Mouse (Mus musculus): ENCODE measurements around the gene Limch1. TPM values are rescaled to one million over a fixed set of nuclear protein-coding genes. Genes with fewer than 3 reads are reported as not detected.

Limch1 gene
- polyA plus RNA-seq, 1 experiment, result 5.0 TPM

DNA sequence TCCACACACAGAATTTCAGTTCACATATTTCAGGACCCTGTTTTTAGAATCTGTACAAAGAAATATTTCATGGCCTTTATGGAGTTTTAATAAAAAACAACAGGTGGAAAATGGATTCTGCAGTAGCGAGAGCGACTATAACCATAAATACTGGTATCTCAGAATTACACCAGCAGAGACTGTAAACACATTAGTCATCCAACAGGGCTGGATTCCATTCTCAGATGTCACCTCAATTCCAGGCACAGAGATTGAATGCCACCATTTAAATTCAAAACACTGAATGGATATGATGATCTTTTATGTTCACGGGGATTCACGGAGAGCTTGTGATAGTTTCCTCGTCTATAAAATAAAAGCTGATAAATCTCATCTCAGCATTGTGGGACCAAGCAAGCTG lies 152.0 kb downstream of the Limch1 start:
- no peaks in the 10 kb centered on the region for H3K36me3 ChIP-seq (ENCODE audit: control insufficient read depth, insufficient read depth, low read length)
- no peak for TF ChIP-seq POLR2A (IDR thresholded peaks at IDR 0.05; ENCODE audit: control insufficient read depth, extremely low read depth, insufficient read depth, low read length, poor library complexity)
- no peak for TF ChIP-seq CTCF (IDR thresholded peaks at IDR 0.05; ENCODE audit: borderline replicate concordance, control insufficient read depth, extremely low read depth, insufficient read depth, low read length, poor library complexity)
- H3K4me3 ChIP-seq (ENCODE audit: control insufficient read depth, insufficient read depth, low read length), result no peak overlapping the region
- no peaks in the 10 kb centered on the region for H3K4me1 ChIP-seq (replicated peaks; ENCODE audit: control insufficient read depth, insufficient read depth, low read length)
- no peak overlapping the region for H3K27ac ChIP-seq (ENCODE audit: control insufficient read depth, insufficient read depth, low read length)
- 96% methylated on average over 5 of the region's 5 CpGs for WGBS
- DNase-seq, result no peak
- no peaks in the 10 kb centered on the region for H3K27me3 ChIP-seq (ENCODE audit: control insufficient read depth, insufficient read depth, low read length)

DNA sequence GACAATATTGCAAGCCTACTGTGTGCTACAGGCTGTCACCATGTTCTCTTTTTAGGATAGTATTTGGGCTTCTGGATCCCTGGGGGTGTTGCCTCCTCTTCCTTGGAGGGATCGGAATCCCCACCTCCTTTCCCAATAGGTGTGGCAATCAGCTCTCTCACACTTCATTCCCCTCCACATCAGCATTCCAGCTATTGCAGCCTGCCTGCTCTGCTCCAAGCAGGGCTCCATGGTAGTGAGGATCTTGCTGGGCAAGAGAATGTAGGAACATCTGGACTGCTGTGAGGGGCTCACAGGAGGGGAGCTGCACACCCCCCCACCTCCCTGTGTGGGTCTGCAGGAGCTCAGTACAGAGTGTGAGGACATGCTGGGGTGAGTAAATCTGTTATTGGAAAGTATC lies 152.6 kb downstream of the Limch1 start:
- no peaks in the 10 kb centered on the region for H3K27me3 ChIP-seq (ENCODE audit: control insufficient read depth, insufficient read depth, low read length)
- H3K27ac ChIP-seq (ENCODE audit: control insufficient read depth, insufficient read depth, low read length), result no peak overlapping the region
- no peak for DNase-seq
- no peak for TF ChIP-seq CTCF (IDR thresholded peaks at IDR 0.05; ENCODE audit: borderline replicate concordance, control insufficient read depth, extremely low read depth, insufficient read depth, low read length, poor library complexity)
- no peak for TF ChIP-seq POLR2A (IDR thresholded peaks at IDR 0.05; ENCODE audit: control insufficient read depth, extremely low read depth, insufficient read depth, low read length, poor library complexity)
- WGBS, result 95% methylated on average over 1 of the region's 1 CpGs
- no peaks in the 10 kb centered on the region for H3K4me1 ChIP-seq (replicated peaks; ENCODE audit: control insufficient read depth, insufficient read depth, low read length)
- no peaks in the 10 kb centered on the region for H3K36me3 ChIP-seq (ENCODE audit: control insufficient read depth, insufficient read depth, low read length)
- H3K4me3 ChIP-seq (ENCODE audit: control insufficient read depth, insufficient read depth, low read length), result no peak overlapping the region

DNA sequence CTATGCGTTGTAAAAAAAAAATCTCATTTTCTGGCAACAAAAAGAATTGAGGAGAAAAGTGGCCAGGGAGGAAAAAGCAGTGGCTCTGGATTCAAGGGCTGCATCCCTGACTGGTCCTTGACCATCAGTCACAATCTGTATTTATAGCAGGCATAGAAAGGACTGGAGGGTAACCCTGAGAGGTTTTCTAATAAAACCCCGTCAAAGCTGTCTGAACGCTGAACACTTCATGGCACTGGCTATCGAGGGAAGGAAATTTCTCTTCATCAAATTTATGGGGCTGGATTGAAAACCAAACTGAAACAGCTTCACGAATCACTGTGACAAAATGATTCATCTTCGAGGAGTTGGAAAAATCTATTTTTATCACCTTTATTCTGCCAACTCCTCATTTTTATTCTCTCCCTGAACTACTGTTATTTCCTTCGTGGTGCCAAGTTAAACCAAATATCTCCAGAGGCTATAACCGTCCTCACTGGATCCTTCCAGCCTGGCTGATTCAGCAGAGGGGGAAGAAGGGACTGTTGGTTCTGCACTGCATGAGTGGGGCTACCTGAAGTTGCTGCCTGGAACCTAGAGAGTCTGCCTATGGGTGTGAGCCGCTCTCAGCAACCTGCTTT lies 153.3 kb downstream of the Limch1 start:
- WGBS, result 83% methylated on average over 9 of the region's 9 CpGs
- no peak overlapping the region for H3K27ac ChIP-seq (ENCODE audit: control insufficient read depth, insufficient read depth, low read length)
- H3K4me1 ChIP-seq (replicated peaks; ENCODE audit: control insufficient read depth, insufficient read depth, low read length), result no peaks in the 10 kb centered on the region
- TF ChIP-seq CTCF (IDR thresholded peaks at IDR 0.05; ENCODE audit: borderline replicate concordance, control insufficient read depth, extremely low read depth, insufficient read depth, low read length, poor library complexity), result no peak
- TF ChIP-seq POLR2A (IDR thresholded peaks at IDR 0.05; ENCODE audit: control insufficient read depth, extremely low read depth, insufficient read depth, low read length, poor library complexity), result no peak
- no peaks in the 10 kb centered on the region for H3K36me3 ChIP-seq (ENCODE audit: control insufficient read depth, insufficient read depth, low read length)
- no peaks in the 10 kb centered on the region for H3K27me3 ChIP-seq (ENCODE audit: control insufficient read depth, insufficient read depth, low read length)
- DNase-seq, result no peak
- H3K4me3 ChIP-seq (ENCODE audit: control insufficient read depth, insufficient read depth, low read length), result no peak overlapping the region

DNA sequence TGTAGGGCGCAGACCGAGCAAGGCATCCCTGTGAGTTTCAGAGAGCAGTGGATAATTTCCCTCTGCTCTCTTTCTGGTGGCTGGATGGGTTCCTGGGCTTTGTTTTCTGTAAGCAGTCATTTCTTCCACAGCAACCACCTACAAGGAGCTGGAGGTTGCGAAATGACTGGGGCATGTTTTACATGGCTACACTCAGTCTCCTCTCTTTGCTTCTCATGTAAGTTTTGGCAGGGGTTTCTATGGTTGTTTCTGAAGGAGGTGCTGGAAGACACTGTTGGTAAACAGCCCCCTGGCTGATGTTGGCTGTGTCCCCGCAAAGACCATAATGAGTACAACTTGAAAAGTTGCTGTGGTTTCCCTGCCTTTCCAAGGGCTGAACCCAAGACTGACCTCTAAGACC lies 155.5 kb downstream of the Limch1 start:
- no peaks in the 10 kb centered on the region for H3K27me3 ChIP-seq (ENCODE audit: control insufficient read depth, insufficient read depth, low read length)
- 96% methylated on average over 4 of the region's 4 CpGs for WGBS
- DNase-seq, result no peak
- H3K4me1 ChIP-seq (replicated peaks; ENCODE audit: control insufficient read depth, insufficient read depth, low read length), result no peaks in the 10 kb centered on the region
- H3K36me3 ChIP-seq (ENCODE audit: control insufficient read depth, insufficient read depth, low read length), result no peaks in the 10 kb centered on the region
- H3K27ac ChIP-seq (ENCODE audit: control insufficient read depth, insufficient read depth, low read length), result no peak overlapping the region
- TF ChIP-seq CTCF (IDR thresholded peaks at IDR 0.05; ENCODE audit: borderline replicate concordance, control insufficient read depth, extremely low read depth, insufficient read depth, low read length, poor library complexity) (no peak), POLR2A (IDR thresholded peaks at IDR 0.05; ENCODE audit: control insufficient read depth, extremely low read depth, insufficient read depth, low read length, poor library complexity) (no peak)
- no peak overlapping the region for H3K4me3 ChIP-seq (ENCODE audit: control insufficient read depth, insufficient read depth, low read length)

DNA sequence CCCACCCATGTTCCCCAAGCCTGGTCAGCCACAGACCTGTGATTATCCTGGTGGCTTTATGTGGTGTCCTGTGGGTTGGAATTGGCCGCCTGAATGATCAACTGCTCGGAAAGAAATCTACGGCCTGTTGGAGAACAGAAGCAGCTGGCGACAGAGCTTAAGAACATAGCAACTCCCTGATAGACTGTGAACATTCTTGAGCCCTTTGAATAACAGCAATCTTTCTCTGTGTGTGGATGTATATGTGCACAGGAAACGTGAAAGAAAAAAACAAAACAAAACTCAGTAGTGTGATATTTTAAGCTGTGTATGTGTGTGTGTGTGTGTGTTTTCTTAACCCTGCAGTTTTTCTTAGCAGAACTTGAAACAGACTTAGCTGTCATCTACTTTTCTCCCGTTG lies 159.2 kb downstream of the Limch1 start:
- no peaks in the 10 kb centered on the region for H3K27me3 ChIP-seq (ENCODE audit: control insufficient read depth, insufficient read depth, low read length)
- H3K4me1 ChIP-seq (replicated peaks; ENCODE audit: control insufficient read depth, insufficient read depth, low read length), result no peaks in the 10 kb centered on the region
- no peak overlapping the region for H3K4me3 ChIP-seq (ENCODE audit: control insufficient read depth, insufficient read depth, low read length)
- DNase-seq, result no peak
- 79% methylated on average over 6 of the region's 6 CpGs for WGBS
- H3K36me3 ChIP-seq (ENCODE audit: control insufficient read depth, insufficient read depth, low read length), result no peaks in the 10 kb centered on the region
- no peak overlapping the region for H3K27ac ChIP-seq (ENCODE audit: control insufficient read depth, insufficient read depth, low read length)
- TF ChIP-seq POLR2A (IDR thresholded peaks at IDR 0.05; ENCODE audit: control insufficient read depth, extremely low read depth, insufficient read depth, low read length, poor library complexity) (no peak), CTCF (IDR thresholded peaks at IDR 0.05; ENCODE audit: borderline replicate concordance, control insufficient read depth, extremely low read depth, insufficient read depth, low read length, poor library complexity) (no peak)

DNA sequence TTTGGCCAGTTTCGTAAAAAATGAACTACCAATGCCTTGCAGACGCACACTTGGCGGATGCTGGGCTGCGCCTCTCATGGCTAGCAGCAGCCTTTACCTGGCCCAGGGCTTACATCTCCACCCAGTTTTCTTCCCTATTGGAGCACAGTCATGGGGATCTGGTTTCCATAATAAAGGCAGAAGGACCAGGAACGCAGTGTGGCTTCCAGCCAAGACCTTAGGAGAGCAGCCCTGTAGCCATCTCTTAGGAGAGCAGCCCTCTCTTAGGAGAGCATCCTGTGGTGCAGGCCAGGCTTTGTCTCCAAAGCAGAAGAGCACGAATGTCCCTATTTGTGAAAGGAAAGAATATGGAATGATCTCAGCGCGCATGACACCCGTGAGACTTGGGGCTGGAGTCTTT lies 163.3 kb downstream of the Limch1 start:
- Histone ChIP-seq H3K4me3 (ENCODE audit: control insufficient read depth, insufficient read depth, low read length) (no peak overlapping the region), H3K36me3 (ENCODE audit: control insufficient read depth, insufficient read depth, low read length) (no peaks in the 10 kb centered on the region), H3K4me1 (replicated peaks; ENCODE audit: control insufficient read depth, insufficient read depth, low read length) (no peaks in the 10 kb centered on the region), H3K27me3 (ENCODE audit: control insufficient read depth, insufficient read depth, low read length) (no peaks in the 10 kb centered on the region), H3K27ac (ENCODE audit: control insufficient read depth, insufficient read depth, low read length) (no peak overlapping the region)
- TF ChIP-seq POLR2A (IDR thresholded peaks at IDR 0.05; ENCODE audit: control insufficient read depth, extremely low read depth, insufficient read depth, low read length, poor library complexity) (no peak), CTCF (IDR thresholded peaks at IDR 0.05; ENCODE audit: borderline replicate concordance, control insufficient read depth, extremely low read depth, insufficient read depth, low read length, poor library complexity) (no peak)
- 96% methylated on average over 9 of the region's 9 CpGs for WGBS
- DNase-seq, result no peak

DNA sequence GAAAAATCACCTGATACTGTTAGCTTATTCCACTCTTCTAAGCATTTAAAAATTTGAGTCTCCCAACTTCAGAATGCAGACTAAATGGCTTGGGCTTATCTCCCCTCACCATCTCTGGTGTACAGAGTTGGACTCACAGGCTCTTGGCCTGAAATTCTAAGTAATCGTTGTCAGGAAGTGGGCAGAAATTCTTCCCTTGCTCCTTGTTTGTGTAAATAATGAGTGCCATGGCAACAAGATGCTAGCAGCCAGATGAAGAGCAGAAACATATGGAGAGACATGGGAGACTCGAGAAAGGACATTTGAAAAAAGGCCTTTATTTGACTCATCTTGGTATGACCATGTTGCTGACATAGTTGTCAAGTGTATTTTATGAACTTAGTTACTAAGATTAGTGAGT lies 164.3 kb downstream of the Limch1 start:
- Histone ChIP-seq H3K27ac (ENCODE audit: control insufficient read depth, insufficient read depth, low read length) (no peak overlapping the region), H3K36me3 (ENCODE audit: control insufficient read depth, insufficient read depth, low read length) (no peaks in the 10 kb centered on the region), H3K4me1 (replicated peaks; ENCODE audit: control insufficient read depth, insufficient read depth, low read length) (no peaks in the 10 kb centered on the region), H3K4me3 (ENCODE audit: control insufficient read depth, insufficient read depth, low read length) (no peak overlapping the region), H3K27me3 (ENCODE audit: control insufficient read depth, insufficient read depth, low read length) (no peaks in the 10 kb centered on the region)
- no peak for DNase-seq
- 65% methylated on average over 2 of the region's 2 CpGs for WGBS
- no peak for TF ChIP-seq CTCF (IDR thresholded peaks at IDR 0.05; ENCODE audit: borderline replicate concordance, control insufficient read depth, extremely low read depth, insufficient read depth, low read length, poor library complexity)
- no peak for TF ChIP-seq POLR2A (IDR thresholded peaks at IDR 0.05; ENCODE audit: control insufficient read depth, extremely low read depth, insufficient read depth, low read length, poor library complexity)

Data from thymus, adult 2 months (tissue).